Mouse (Mus musculus): ENCODE data around the gene Sipa1l2.

GRCm38 (mm10) chr8:125434151-125434550 lies 135.5 kb downstream of the Sipa1l2 start:
- TF ChIP-seq CTCF (conservative IDR thresholded peaks at IDR 0.05; ENCODE audit: insufficient read depth, insufficient read length, low read depth, low read length) (no peak), POLR2A (IDR thresholded peaks at IDR 0.05; ENCODE audit: low read depth, low read length) (no peak)
